Mouse (Mus musculus) embryonic facial prominence, embryonic 15.5 days (tissue): Measurements from ENCODE around the gene Hirip3. TPM values are rescaled to one million over a fixed set of nuclear protein-coding genes. Genes with fewer than 3 reads are reported as not detected.
A peak's percentile ranks its signal among the peaks of the same experiment; 100 is the strongest.

Experiments
- ATAC-seq: fragments of 200-750 bp; cut with Nextera tagmentation; 2 replicates; pipeline ENCODE4 v1.8.0; 2017; ENCODE audit warnings: low read depth, moderate TSS enrichment; ENCODE audit not compliant: insufficient number of reproducible peaks, low FRiP score, low TSS enrichment
- H3K27ac ChIP-seq: fragments of 300-500 bp; sonication (generic); replicated peaks from 2 replicates; pipeline ENCODE4 v1.5.1; 2015; ENCODE audit warnings: mild to moderate bottlenecking, inconsistent platforms
- H3K27me3 ChIP-seq: fragments of 300-500 bp; sonication (generic); 2 replicates; pipeline ENCODE4 v1.6.1; 2015; ENCODE audit warnings: inconsistent platforms
- H3K36me3 ChIP-seq: fragments of 300-500 bp; sonication (generic); 2 replicates; pipeline ENCODE4 v1.6.1; 2015; ENCODE audit warnings: mild to moderate bottlenecking, inconsistent platforms
- H3K4me1 ChIP-seq: fragments of 300-500 bp; sonication (generic); 2 replicates; pipeline ENCODE4 v1.6.1; 2015; ENCODE audit warnings: inconsistent platforms
- H3K4me2 ChIP-seq: fragments of 300-500 bp; sonication (generic); replicated peaks from 2 replicates; pipeline ENCODE4 v1.6.1; 2015; ENCODE audit warnings: mild to moderate bottlenecking, inconsistent platforms
- H3K4me3 ChIP-seq: fragments of 300-500 bp; sonication (generic); replicated peaks from 2 replicates; pipeline ENCODE4 v1.5.1; 2015; ENCODE audit warnings: mild to moderate bottlenecking, inconsistent platforms
- H3K9ac ChIP-seq: fragments of 300-500 bp; sonication (generic); 2 replicates; pipeline ENCODE4 v1.6.1; 2015; ENCODE audit warnings: inconsistent platforms
- H3K9me3 ChIP-seq: fragments of 300-500 bp; sonication (generic); replicated peaks from 2 replicates; pipeline ENCODE4 v1.6.1; 2016; ENCODE audit warnings: inconsistent platforms
- WGBS: fragments of 180-500 bp; shearing (Covaris S2); methylation state at CpG from one replicate; pipeline ENCODE4 v1.1.7; 2015; 5-methylcytosine and 5-hydroxymethylcytosine counted together
- polyA plus RNA-seq: library from polyadenylated mRNA; unstranded; fragments of >200 nt; fragmentation: Nextera tagmentation; extraction: Ambion mirVana; gene quantifications from 2 replicates; pipeline ENCODE4 v1.2.1, GENCODE M21; 2015

Hirip3 gene
- polyA plus RNA-seq, 1 experiment from 2014 or later: 26.8 TPM

GRCm38 (mm10) chr7:126855641-126856040 lies 6.1 kb upstream of the Hirip3 start:
- H3K4me1 ChIP-seq: peaks cover 10% of the 10 kb centered on the region
- 84% methylated on average over 3 of the region's 3 CpGs for WGBS
- no peak for ATAC-seq

GRCm38 (mm10) chr7:126856741-126857420 lies 4.9 kb upstream of the Hirip3 start:
- ATAC-seq: no peak
- 76% methylated on average over 9 of the region's 9 CpGs for WGBS
- Histone ChIP-seq H3K4me1 (peaks cover 11% of the 10 kb centered on the region), H3K27me3 (no peaks in the 10 kb centered on the region), H3K27ac (no peak overlapping the region), H3K4me3 (no peak overlapping the region), H3K4me2 (no peak overlapping the region), H3K9ac (no peak overlapping the region; the same call in 1 of the 2 replicates), H3K9me3 (no peaks in the 10 kb centered on the region), H3K36me3 (peaks cover 76% of the 10 kb centered on the region)

More at GRCm38 (mm10) chr7:126855641-126856040, 6.1 kb upstream of the Hirip3 start:
- Histone ChIP-seq H3K9me3 (no peaks in the 10 kb centered on the region), H3K4me3 (no peak overlapping the region), H3K36me3 (peaks cover 79% of the 10 kb centered on the region), H3K27me3 (no peaks in the 10 kb centered on the region), H3K9ac (no peak overlapping the region), H3K4me2 (no peak overlapping the region), H3K27ac (no peak overlapping the region)

GRCm38 (mm10) chr7:126860987-126861386 lies 785 bp upstream of the Hirip3 start:
- H3K27ac ChIP-seq: peak overlapping the region; percentile 85; the same call in 1 of the 2 replicates

GRCm38 (mm10) chr7:126862147-126862784 lies 494 bp downstream of the Hirip3 start, which contains the start of gene Ino80e:
TSS of gene Ino80e (minus strand) at chr7:126862377.
- Histone ChIP-seq H3K27me3 (no peaks in the 10 kb centered on the region), H3K9ac (peak within 1 kb of the TSS; percentile 62), H3K36me3 (peaks cover 57% of the 10 kb centered on the region), H3K9me3 (no peaks in the 10 kb centered on the region), H3K27ac (peak within 1 kb of the TSS; percentile 85), H3K4me3 (peak within 1 kb of the TSS; percentile 76), H3K4me2 (peak within 1 kb of the TSS; percentile 89), H3K4me1 (peaks cover 34% of the 10 kb centered on the region)
- under 1% methylated on average over 41 of the region's 41 CpGs for WGBS
- ATAC-seq: peak; percentile 45; the same call in 1 of the 2 replicates

More at GRCm38 (mm10) chr7:126860987-126861386, 785 bp upstream of the Hirip3 start:
- Histone ChIP-seq H3K36me3 (peaks cover 57% of the 10 kb centered on the region), H3K9ac (peak overlapping the region; percentile 62), H3K9me3 (no peaks in the 10 kb centered on the region), H3K4me2 (peak overlapping the region; percentile 89), H3K4me1 (peaks cover 34% of the 10 kb centered on the region), H3K4me3 (peak overlapping the region; percentile 76), H3K27me3 (no peaks in the 10 kb centered on the region)
- 64% methylated on average over 5 of the region's 5 CpGs for WGBS
- ATAC-seq: no peak

- H3K4me2 ChIP-seq: peak overlapping the region; percentile 89
- H3K27me3 ChIP-seq: no peaks in the 10 kb centered on the region
- no peaks in the 10 kb centered on the region for H3K9me3 ChIP-seq
- no peak for ATAC-seq
- WGBS: 74% methylated on average over 6 of the region's 6 CpGs
- peaks cover 34% of the 10 kb centered on the region for H3K4me1 ChIP-seq
- peak overlapping the region; percentile 76 for H3K4me3 ChIP-seq
- H3K36me3 ChIP-seq: peaks cover 59% of the 10 kb centered on the region
- H3K9ac ChIP-seq: peak overlapping the region; percentile 22; the same call in 1 of the 2 replicates
- H3K27ac ChIP-seq: no peak overlapping the region
These were observed 2.0 kb downstream of the Hirip3 start for GRCm38 (mm10) chr7:126863791-126864190.

GRCm38 (mm10) chr7:126867534-126867933 lies 5.8 kb downstream of the Hirip3 start:
- H3K4me2 ChIP-seq: no peak overlapping the region
- 80% methylated on average over 2 of the region's 2 CpGs for WGBS
- ATAC-seq: no peak

GRCm38 (mm10) chr7:126868003-126868402 lies 6.2 kb downstream of the Hirip3 start:
- Histone ChIP-seq H3K36me3 (peaks cover 90% of the 10 kb centered on the region), H3K4me2 (no peak overlapping the region), H3K27ac (no peak overlapping the region), H3K9ac (no peak overlapping the region), H3K9me3 (no peaks in the 10 kb centered on the region), H3K27me3 (no peaks in the 10 kb centered on the region), H3K4me3 (no peak overlapping the region), H3K4me1 (peaks cover 17% of the 10 kb centered on the region)
- WGBS: 80% methylated on average over 12 of the region's 12 CpGs
- no peak for ATAC-seq

More at GRCm38 (mm10) chr7:126867534-126867933, 5.8 kb downstream of the Hirip3 start:
- H3K9ac ChIP-seq: no peak overlapping the region
- no peaks in the 10 kb centered on the region for H3K9me3 ChIP-seq
- H3K27me3 ChIP-seq: no peaks in the 10 kb centered on the region
- H3K4me1 ChIP-seq: peaks cover 21% of the 10 kb centered on the region
- peaks cover 85% of the 10 kb centered on the region for H3K36me3 ChIP-seq
- no peak overlapping the region for H3K27ac ChIP-seq
- H3K4me3 ChIP-seq: no peak overlapping the region

GRCm38 (mm10) chr7:126869780-126870519 lies 8.2 kb downstream of the Hirip3 start:
- no peaks in the 10 kb centered on the region for H3K9me3 ChIP-seq

GRCm38 (mm10) chr7:126870520-126870891 lies 8.7 kb downstream of the Hirip3 start:
- H3K4me1 ChIP-seq: no peaks in the 10 kb centered on the region
- no peak for ATAC-seq
- WGBS: 97% methylated on average over 2 of the region's 2 CpGs
- peaks cover 98% of the 10 kb centered on the region for H3K36me3 ChIP-seq
- H3K4me2 ChIP-seq: no peak overlapping the region
- H3K9me3 ChIP-seq: no peaks in the 10 kb centered on the region
- no peak overlapping the region for H3K9ac ChIP-seq
- H3K27me3 ChIP-seq: no peaks in the 10 kb centered on the region
- H3K27ac ChIP-seq: no peak overlapping the region
- no peak overlapping the region for H3K4me3 ChIP-seq

More at GRCm38 (mm10) chr7:126869780-126870519, 8.2 kb downstream of the Hirip3 start:
- peaks cover 98% of the 10 kb centered on the region for H3K36me3 ChIP-seq
- no peak overlapping the region for H3K4me3 ChIP-seq
- WGBS: 92% methylated on average over 23 of the region's 23 CpGs
- no peak for ATAC-seq
- no peaks in the 10 kb centered on the region for H3K4me1 ChIP-seq
- no peak overlapping the region for H3K27ac ChIP-seq
- no peak overlapping the region for H3K4me2 ChIP-seq
- H3K27me3 ChIP-seq: no peaks in the 10 kb centered on the region
- H3K9ac ChIP-seq: no peak overlapping the region

GRCm38 (mm10) chr7:126877239-126877638 lies 15.5 kb downstream of the Hirip3 start:
- no peaks in the 10 kb centered on the region for H3K27me3 ChIP-seq
- H3K4me3 ChIP-seq: no peak overlapping the region
- H3K9me3 ChIP-seq: no peaks in the 10 kb centered on the region
- H3K36me3 ChIP-seq: peaks cover 83% of the 10 kb centered on the region
- H3K27ac ChIP-seq: no peak overlapping the region
- no peak for ATAC-seq
- no peak overlapping the region for H3K4me2 ChIP-seq
- H3K4me1 ChIP-seq: peaks cover 13% of the 10 kb centered on the region
- 90% methylated on average over 1 of the region's 1 CpGs for WGBS
- H3K9ac ChIP-seq: no peak overlapping the region

GRCm38 (mm10) chr7:126881040-126881439 lies 19.3 kb downstream of the Hirip3 start:
- Histone ChIP-seq H3K36me3 (peaks cover 45% of the 10 kb centered on the region), H3K4me3 (no peak overlapping the region), H3K4me2 (peak overlapping the region; percentile 82; the same call in 1 of the 2 replicates), H3K27me3 (no peaks in the 10 kb centered on the region), H3K4me1 (peaks cover 25% of the 10 kb centered on the region), H3K27ac (no peak overlapping the region), H3K9ac (no peak overlapping the region), H3K9me3 (no peaks in the 10 kb centered on the region)
- ATAC-seq: no peak
- 68% methylated on average over 6 of the region's 6 CpGs for WGBS
